Mouse (Mus musculus) megakaryocyte, embryonic 14.5 days (primary cell): ENCODE measurements at regions not wholly inside any gene's neighbourhood (a gene's known extent, or its start where the extent isn't known, plus 50 kb on each side); places are given as distances from the start of the nearest gene placed in this dataset.
A peak's percentile ranks its signal among the peaks of the same experiment; 100 is the strongest.

ENCODE experiments used
- H3K27me3 ChIP-seq: replicated peaks from 2 replicates; pipeline ENCODE3; 2012; ENCODE audit warnings: inconsistent platforms
- H3K36me3 ChIP-seq: replicated peaks from 2 replicates; pipeline ENCODE3; 2012; ENCODE audit warnings: low read length, inconsistent platforms, mixed read lengths
- H3K4me1 ChIP-seq: 2 replicates; pipeline ENCODE4 v1.6.1; 2012; ENCODE audit warnings: inconsistent platforms
- H3K4me3 ChIP-seq: replicated peaks from 2 replicates; pipeline ENCODE3; 2012; ENCODE audit warnings: moderate library complexity, mild to moderate bottlenecking, inconsistent platforms
- H3K9me3 ChIP-seq: 2 replicates; pipeline ENCODE4 v1.6.1; 2012; ENCODE audit warnings: inconsistent platforms
- FLI1 ChIP-seq: IDR thresholded peaks from 2 replicates; pipeline ENCODE4 v1.6.1; 2012; ENCODE audit warnings: low read length, inconsistent platforms, mixed read lengths
- GATA1 ChIP-seq: IDR thresholded peaks from 3 replicates; pipeline ENCODE4 v1.6.1; 2012; ENCODE audit warnings: mixed read lengths, low read length, inconsistent platforms, borderline replicate concordance

DNA sequence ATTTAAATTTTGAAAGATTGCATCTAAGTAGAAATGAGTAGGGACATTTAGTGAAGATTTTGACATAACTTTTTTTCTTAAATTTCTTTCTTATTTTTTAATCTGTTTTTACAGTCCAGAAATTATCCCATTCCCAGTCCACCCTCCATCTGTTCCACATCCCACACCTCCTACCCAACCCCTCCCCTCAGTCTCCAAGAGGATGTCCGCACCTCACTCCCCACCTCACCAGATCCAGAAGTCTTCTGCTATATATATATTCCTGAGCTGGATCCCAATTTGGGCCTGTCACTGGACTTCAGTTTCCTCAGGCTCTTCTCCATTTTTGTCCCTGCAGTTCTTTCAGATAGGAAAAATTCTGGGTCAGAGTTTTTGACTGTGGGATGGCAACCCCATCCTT, 3879.6 kb upstream of the Gm7489 start:
- Histone ChIP-seq H3K27me3 (no peaks in the 10 kb centered on the region), H3K36me3 (no peaks in the 10 kb centered on the region), H3K4me1 (no peaks in the 10 kb centered on the region), H3K9me3 (no peaks in the 10 kb centered on the region), H3K4me3 (no peak overlapping the region)
- no peak for TF ChIP-seq FLI1
- no peak for TF ChIP-seq GATA1

DNA sequence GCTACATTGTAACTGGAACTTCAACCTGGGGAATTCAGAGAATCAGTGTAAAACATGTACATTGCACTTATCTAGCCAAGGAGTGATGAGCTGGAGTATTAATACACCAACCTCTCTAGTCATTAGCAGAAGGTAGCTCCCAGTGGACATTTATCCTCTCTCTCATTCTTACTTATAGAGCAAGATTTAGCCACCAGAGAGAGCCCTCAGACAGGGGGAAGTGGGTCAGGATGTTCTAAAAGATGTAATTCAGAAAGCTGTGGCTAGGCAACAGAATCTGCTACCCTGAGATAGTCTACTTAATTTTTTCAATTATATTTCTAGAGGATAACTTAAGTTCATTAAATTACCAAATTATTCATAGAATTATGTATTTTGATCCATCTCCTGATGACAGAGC, 3838.1 kb upstream of the Gm7489 start:
- Histone ChIP-seq H3K4me3 (no peak overlapping the region), H3K4me1 (no peaks in the 10 kb centered on the region), H3K9me3 (no peaks in the 10 kb centered on the region), H3K36me3 (no peaks in the 10 kb centered on the region), H3K27me3 (no peaks in the 10 kb centered on the region)
- TF ChIP-seq FLI1 (no peak), GATA1 (no peak)

DNA sequence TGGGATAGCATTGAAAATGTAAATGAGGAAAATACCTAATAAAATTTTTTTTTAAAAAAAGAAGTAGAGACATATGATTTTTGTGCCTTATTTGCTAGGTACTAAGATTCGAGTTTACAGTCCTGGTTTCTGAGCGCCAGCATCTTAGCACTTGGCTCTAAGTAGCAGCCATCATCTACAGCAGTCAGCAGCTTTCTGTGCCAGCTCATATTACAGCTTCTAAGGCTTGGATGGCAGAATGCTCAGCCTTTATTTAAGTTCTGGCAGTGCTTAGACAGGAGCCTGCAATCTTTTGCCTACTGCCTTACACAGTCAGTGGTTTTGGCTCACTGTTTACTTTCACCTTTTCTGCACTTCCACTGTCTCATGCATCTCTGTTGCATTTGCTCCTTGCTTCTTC, 3831.2 kb upstream of the Gm7489 start:
- Histone ChIP-seq H3K9me3 (no peaks in the 10 kb centered on the region), H3K27me3 (no peaks in the 10 kb centered on the region), H3K36me3 (no peaks in the 10 kb centered on the region), H3K4me1 (no peaks in the 10 kb centered on the region), H3K4me3 (peak overlapping the region; percentile 59)
- TF ChIP-seq GATA1 = no peak
- TF ChIP-seq FLI1 = no peak

DNA sequence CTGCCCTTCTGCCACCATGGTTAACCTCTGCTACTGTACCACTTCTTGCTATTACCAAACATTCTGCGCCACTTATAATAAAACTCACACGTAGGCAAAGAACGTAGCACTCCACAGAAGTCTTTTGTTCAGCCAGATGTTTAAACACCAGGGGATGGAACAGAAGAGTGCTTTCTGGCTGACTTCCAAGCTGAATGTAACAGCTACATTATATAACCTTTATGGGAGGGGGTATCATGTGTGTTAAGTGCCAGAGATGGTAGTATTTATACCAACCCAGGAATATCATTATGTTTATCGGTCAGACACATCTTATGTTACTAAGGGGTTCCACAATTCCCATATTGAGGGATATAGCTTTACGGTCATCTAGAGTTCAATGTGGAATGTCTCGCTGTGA, 3830.8 kb upstream of the Gm7489 start:
- TF ChIP-seq FLI1 (no peak), GATA1 (no peak)

DNA sequence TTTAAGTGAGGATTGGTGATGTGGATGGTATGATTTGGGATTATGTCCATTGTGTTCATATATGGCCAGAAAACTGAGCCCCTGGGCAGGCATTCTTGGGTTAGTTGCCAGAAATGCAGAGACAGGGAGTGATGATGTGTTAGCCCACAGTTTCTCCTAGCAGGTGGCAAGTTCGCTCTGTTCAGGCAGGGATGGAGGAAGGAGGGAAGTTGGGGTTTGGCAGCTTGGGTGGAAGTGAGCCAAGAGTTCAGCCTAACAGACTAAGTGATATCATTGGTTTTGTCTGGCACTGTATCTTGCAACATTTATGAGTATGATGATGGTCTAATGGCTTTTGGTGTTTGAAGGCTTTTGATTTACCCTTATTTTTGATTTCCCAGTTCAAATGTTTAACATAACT, 3806.5 kb upstream of the Gm7489 start:
- 0 out of 2 replicates have a peak, but pooled peaks cover 2% of the 10 kb centered on the region for H3K9me3 ChIP-seq
- H3K4me3 ChIP-seq = no peak overlapping the region
- H3K4me1 ChIP-seq = no peaks in the 10 kb centered on the region
- no peak for TF ChIP-seq GATA1
- no peak for TF ChIP-seq FLI1
- H3K27me3 ChIP-seq = no peaks in the 10 kb centered on the region
- H3K36me3 ChIP-seq = no peaks in the 10 kb centered on the region

More for the DNA sequence above, 3830.8 kb upstream of the Gm7489 start:
- Histone ChIP-seq H3K36me3 (no peaks in the 10 kb centered on the region), H3K9me3 (no peaks in the 10 kb centered on the region), H3K27me3 (no peaks in the 10 kb centered on the region), H3K4me3 (no peak overlapping the region), H3K4me1 (no peaks in the 10 kb centered on the region)

DNA sequence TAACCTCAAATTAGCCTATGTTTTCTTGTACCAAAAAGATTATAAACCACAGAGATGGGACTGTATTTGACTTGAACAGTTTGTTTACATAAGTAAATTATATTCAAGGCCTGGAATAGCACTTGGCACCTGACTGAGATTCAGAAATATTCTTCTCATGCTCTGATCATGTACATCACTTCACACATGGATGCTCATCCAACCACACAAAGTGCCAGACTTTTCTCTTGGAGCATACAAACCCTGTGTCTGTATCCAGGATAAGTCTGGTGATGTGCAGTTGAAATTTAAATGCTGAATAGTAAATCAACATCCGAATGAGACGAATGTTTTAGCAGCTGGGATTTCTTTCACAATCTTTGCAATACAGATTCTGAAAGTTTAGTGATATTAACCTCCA, 3802.3 kb upstream of the Gm7489 start:
- Histone ChIP-seq H3K27me3 (no peaks in the 10 kb centered on the region), H3K36me3 (no peaks in the 10 kb centered on the region), H3K4me1 (no peaks in the 10 kb centered on the region), H3K9me3 (peaks cover 5% of the 10 kb centered on the region; the same call in 1 of the 2 replicates), H3K4me3 (no peak overlapping the region)
- no peak for TF ChIP-seq FLI1
- TF ChIP-seq GATA1 = no peak

DNA sequence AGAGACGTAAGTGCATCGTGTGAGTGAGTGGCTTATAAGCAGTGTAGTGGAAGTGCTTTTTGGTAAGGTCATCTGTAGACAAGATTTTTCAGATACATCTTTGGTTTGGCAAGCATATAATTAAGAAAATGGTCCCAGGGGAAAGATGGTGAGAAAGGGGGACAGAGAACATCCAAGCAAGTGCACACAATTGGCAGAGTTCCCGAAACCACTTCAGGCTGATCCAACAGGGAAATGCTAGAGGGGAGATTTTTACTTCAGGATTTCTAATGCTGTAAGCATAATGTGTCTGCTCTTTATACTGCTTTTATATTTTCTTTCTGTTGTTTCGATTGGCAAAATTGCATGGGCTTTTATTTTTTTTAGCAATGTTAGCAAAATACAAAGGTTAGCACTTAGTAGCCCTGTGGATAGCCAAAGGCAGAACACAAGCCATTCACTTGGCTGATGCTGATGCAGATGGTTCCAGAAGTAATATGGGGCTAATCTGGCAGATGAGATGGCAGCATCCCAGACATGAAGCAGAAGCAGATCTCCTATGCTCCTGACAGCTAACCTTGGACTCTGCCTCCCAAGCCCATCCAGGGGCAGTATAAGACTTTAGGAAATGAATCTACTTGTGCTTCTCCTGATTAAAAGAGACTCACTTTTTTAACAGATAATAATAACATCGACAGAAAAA, 3782.0 kb upstream of the Gm7489 start:
- H3K36me3 ChIP-seq = no peaks in the 10 kb centered on the region
- TF ChIP-seq GATA1 (no peak), FLI1 (no peak)

DNA sequence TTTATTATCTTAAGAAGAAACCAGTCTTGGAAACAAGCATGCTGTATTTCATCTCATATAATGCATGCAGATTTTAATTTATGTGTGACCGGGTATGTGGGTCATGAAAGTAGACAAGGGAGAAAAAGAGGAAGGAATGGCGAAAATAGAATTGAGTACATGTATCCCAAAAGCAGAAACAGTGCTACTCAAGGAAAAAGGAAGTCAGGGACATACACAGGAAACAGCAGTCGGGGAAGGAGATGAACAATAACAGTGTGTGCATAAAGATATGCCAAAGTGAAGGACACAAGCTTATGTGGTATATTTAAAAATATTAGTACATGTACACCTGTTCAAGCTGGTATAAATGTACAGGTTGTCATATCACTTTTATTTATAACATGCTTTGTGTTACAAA, 3775.8 kb upstream of the Gm7489 start:
- no peaks in the 10 kb centered on the region for H3K9me3 ChIP-seq
- TF ChIP-seq FLI1 = no peak
- no peak for TF ChIP-seq GATA1
- no peaks in the 10 kb centered on the region for H3K27me3 ChIP-seq
- no peak overlapping the region for H3K4me3 ChIP-seq
- no peaks in the 10 kb centered on the region for H3K36me3 ChIP-seq
- H3K4me1 ChIP-seq = no peaks in the 10 kb centered on the region

More for the DNA sequence above, 3782.0 kb upstream of the Gm7489 start:
- Histone ChIP-seq H3K27me3 (no peaks in the 10 kb centered on the region), H3K9me3 (no peaks in the 10 kb centered on the region), H3K4me1 (no peaks in the 10 kb centered on the region), H3K4me3 (no peak overlapping the region)

DNA sequence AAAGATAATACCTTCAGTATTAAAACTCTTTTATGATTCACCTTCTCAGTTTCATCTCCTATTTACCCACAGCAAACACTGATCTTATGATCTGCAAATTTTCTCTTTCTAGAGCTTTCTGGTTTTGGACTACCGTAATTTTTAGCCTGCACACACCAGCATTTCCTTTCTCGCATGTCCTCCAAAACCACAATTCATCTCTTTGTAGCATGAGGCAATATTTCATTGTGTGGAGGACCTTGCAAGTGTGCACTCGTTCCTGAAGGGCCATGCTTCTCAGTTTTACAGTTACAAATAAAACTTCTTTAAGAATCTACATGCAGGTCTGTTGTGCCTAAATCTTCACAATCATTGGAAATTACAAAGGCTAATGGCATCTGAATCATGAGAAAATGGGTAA, 3730.8 kb upstream of the Gm7489 start:
- no peaks in the 10 kb centered on the region for H3K9me3 ChIP-seq
- no peak overlapping the region for H3K4me3 ChIP-seq
- TF ChIP-seq FLI1 = no peak
- no peak for TF ChIP-seq GATA1
- no peaks in the 10 kb centered on the region for H3K27me3 ChIP-seq
- no peaks in the 10 kb centered on the region for H3K4me1 ChIP-seq
- no peaks in the 10 kb centered on the region for H3K36me3 ChIP-seq

DNA sequence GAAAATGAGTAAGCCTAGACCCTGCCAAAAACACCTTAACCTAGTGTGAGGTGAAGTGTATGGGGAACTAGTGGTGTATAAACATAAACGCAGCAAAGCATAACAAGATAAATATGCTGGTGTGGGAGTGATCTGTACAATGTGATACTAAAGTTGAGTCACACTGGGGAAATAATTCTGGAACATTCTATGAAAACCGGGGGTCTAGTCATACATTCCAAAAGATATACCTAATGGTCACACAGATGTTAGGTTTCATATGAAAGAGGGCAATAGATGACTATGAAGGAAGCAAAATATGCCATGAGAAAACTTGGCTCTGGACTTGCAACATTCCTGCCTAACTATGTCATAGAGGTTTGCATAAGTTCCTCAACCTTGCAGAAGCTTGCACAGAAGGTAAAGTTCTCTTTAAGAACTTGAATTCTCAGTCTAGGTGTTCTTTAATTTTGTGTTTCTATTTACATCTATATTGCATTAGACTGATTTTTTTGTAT, 3712.4 kb upstream of the Gm7489 start:
- H3K4me1 ChIP-seq = no peaks in the 10 kb centered on the region
- H3K27me3 ChIP-seq = no peaks in the 10 kb centered on the region
- no peak overlapping the region for H3K4me3 ChIP-seq
- no peaks in the 10 kb centered on the region for H3K36me3 ChIP-seq
- H3K9me3 ChIP-seq = no peaks in the 10 kb centered on the region
- TF ChIP-seq GATA1 = no peak
- no peak for TF ChIP-seq FLI1

DNA sequence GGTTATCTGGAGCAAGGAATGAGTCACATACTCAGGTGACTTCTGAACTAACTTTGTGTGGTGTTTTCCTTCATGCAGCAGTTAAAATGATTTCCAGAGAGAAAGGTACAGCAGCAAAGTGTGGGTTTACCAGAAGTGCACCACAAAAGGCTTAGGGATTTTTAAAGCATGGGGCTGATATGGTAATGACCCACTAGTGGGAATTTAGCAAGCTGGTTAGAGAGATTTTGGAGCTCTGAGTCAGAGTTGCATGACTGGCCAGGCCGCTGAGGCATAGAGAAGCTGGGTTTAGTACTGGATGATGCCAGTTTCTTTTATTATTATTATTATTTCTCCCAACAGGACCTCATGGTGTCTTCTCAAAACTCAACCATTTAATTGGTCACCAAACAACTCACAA, 3701.5 kb upstream of the Gm7489 start:
- TF ChIP-seq GATA1 (no peak), FLI1 (no peak)
- H3K27me3 ChIP-seq = no peaks in the 10 kb centered on the region

More for the DNA sequence above, 3701.5 kb upstream of the Gm7489 start:
- Histone ChIP-seq H3K36me3 (no peaks in the 10 kb centered on the region), H3K9me3 (peaks cover 11% of the 10 kb centered on the region), H3K4me3 (no peak overlapping the region), H3K4me1 (no peaks in the 10 kb centered on the region)
